Mouse (Mus musculus) gastrocnemius, adult 8-10 months (tissue): ENCODE data around the gene Mrgprb5. TPM values are rescaled to one million over a fixed set of nuclear protein-coding genes. Genes with fewer than 3 reads are reported as not detected.
"Not testable (repeated sequence)": the region's sequence is repeated elsewhere in the genome, so short reads cannot be mapped to it uniquely, and the experiment has no call there.

Experiments
- DNase-seq, 2 experiments: peaks; one replicate each; pipeline ENCODE4 v3.0.0; 2022; ENCODE audit warnings: low spot score in 2 of 2
- total RNA-seq, 4 experiments: library from RNA; stranded (reverse); gene quantifications; 2 replicates each; pipeline ENCODE4 v1.2.4; 2022

Mrgprb5 gene
- total RNA-seq = not detected

DNA sequence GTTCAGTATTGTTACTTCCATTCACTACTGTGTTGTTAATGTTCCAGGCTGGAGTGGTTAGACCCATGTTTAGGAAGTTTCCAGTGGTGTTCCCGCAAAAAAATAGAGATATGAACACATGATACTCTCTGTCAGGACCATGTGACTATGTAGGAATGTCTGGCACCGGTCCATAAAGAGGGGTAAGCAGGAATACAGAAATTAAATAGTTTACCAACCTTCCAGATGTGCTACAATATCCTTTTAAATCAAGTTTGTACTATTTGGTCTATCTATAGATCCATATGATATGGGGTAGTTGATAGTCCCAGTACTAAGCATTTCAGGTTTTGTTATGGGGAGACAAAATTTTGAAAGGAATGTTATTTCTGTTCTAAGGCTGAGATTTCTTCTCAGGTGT lies at the start of gene Mrgprb5:
Gene Mrgprb5, minus strand, starts transcription at position 101 of the 400 bp plus-strand sequence.
- DNase-seq = no peak

DNA sequence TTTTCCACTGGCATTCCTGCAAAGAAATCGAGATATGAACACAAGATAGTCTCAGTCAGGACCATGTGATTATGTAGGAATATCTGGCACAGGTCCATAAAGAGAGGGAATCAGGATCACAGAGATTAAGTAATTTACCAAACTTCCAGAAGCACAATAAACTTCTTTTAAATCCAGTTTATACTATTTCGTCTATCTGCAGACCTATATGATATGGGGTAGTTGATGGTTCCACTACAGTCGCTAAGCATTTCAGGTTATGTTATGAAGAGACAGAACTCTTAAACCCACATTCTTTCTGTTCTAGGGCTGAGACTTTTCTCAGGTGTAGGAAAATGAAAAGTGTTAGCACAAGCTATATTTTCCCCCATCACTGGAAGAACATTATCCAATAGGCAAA lies 30.4 kb upstream of the Mrgprb5 start, which contains the start of gene Mrgprb4:
Gene Mrgprb4, minus strand, starts transcription at position 101 of the 400 bp plus-strand sequence.
- DNase-seq = no peak

DNA sequence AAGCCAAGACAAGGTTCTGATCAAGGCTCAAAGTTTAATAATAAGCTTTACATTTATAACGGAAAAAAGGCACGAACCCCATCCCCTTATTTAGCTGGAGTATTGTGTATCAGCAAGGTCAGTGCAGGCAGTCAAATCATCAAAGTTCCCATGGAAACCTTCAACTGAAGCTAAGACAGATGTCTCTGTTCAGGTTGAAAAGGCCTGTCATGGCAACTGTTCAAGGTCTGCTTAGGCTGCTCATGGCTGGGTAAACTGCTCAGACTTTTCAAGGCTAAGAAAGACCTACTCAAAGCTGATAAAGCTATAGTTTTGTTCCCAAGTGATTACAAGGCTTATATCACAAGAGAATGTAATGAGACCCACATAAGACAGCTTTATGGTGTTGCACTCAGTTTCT lies 1.3 kb downstream of the Mrgprb5 start:
- no peak for DNase-seq

DNA sequence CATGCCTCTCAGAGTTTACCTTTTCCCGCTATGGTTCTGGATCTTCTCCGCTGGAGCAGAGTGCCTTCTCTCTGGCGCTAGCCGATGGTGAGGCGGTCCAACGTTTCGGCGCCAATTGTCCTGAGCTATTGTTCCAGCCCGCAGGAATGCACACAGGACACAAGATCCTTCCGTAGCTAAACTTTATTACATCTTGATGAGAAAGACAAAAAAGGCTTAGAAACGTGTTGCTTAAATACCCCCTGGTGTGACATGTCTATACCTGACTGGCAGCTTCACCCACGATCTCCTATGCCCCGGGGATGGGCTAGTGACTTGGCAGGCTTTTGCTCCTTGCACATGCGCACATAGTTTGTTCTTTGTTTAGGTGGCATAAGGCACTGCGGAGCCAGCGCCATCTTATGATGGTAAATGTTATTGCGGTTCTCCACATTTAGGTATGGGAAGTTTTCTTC lies 30.5 kb downstream of the Mrgprb5 start:
- no peak for DNase-seq

DNA sequence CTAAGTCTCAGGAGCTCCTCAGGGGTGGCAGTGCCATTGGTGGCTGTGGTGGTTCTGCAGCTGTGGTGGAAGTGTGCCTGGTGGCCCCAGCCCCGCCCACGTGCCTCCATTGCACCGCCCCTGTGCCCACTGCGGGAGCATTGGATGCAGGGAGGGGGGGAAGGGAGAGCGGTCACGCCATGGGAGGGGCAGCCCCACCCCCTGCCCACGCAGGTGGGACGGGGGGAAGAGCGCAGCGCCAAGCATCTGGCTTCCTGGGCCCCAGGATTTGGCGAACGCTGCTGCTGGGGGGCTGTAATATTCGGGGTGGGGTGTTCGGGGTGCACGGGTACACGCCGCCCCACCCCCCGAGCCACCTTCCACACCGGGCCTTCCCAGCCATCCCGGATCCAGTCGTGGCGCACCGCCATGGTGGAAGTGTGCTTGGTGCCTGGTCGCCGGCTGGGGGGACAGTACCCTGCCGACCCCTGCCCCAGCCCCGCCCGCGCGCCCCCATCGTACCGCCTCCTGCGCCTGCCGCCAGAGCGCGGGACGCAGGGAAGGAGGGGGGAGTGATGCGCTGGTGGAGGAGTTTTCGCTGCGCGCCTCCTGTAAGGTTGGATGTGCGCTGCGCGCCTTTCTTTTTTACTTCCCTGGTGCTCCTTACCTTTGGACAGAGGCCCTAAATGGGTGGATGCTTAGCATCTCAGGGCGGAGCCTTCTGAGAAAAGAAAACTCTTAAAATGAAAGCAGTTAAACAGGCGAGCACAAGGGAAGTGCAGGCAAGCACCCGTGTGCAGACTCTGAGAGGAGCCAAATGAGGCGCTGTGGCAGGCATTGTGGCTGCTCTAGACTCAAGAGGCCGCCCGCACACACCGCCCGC lies 31.4 kb downstream of the Mrgprb5 start:
- no peak for DNase-seq

DNA sequence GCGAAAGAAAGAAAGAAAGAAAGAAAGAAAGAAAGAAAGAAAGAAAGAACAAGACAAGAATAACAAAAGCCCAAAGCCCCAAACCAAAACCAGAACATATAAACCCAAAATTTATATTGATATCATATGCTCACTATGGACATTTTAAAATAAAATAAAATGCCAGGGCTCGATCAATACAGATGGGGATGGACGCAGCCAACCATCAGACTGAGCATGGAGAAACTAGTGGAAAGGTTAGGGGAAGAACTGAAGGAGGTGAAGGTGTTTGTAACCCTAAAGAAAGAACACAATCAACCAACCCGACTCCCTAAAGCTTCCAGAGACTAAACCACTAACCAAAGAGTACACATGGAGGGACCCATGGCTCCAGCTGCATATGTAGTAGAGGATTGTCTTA lies 36.1 kb downstream of the Mrgprb5 start:
- no peak for DNase-seq

- DNase-seq = not testable (repeated sequence)
These were observed 36.6 kb downstream of the Mrgprb5 start for GRCm38 (mm10) chr7:48132247-48132646.

DNA sequence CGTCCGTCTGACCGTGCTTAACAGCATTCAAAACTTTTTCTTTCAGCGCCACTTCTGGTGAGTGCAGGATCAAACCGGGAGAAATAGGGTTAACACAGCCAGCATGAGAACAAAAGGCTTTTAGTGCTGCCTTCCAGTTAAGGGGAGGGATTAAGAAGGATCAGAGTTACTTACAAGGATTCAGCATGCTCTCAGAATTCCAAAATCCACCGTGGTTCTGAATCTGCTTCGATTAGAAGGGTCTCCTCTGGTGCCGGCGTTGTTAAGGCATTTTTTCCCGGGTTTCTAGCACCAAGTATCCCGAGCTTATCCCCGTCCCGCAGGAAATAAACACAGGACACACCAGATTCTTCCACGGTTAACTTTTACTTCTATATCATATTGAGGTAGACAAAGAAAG lies 37.0 kb downstream of the Mrgprb5 start:
- DNase-seq = not testable (repeated sequence)

- DNase-seq = no peak
These were observed 45.0 kb downstream of the Mrgprb5 start for GRCm38 (mm10) chr7:48123806-48124205.

Other genes starting within 250 kb of the Mrgprb5 start
- not detected for gene Mrgpra4, start 186.9 kb downstream of the Mrgprb5 start, total RNA-seq
- not detected for gene Mrgprx1, start 141.4 kb downstream of the Mrgprb5 start, total RNA-seq
- gene Mrgprb4, start 30.3 kb upstream of the Mrgprb5 start, total RNA-seq = not detected
- gene Mrgprb8, start 219.5 kb upstream of the Mrgprb5 start, total RNA-seq = not detected